Mouse (Mus musculus) heart, embryonic 16.5 days (tissue): ENCODE results near the gene Ormdl1. TPM values are rescaled to one million over a fixed set of nuclear protein-coding genes. Genes with fewer than 3 reads are reported as not detected.
"Not testable (repeated sequence)": the region's sequence is repeated elsewhere in the genome, so short reads cannot be mapped to it uniquely, and the experiment has no call there.

Experiments used
- ATAC-seq: fragments of 200-750 bp; cut with Nextera tagmentation; replicated peaks from 2 replicates; pipeline ENCODE4 v1.8.0; 2017; ENCODE audit warnings: moderate number of reproducible peaks; ENCODE audit not compliant: insufficient read depth, low FRiP score; ENCODE audit errors: extremely low read depth
- H3K27ac ChIP-seq: fragments of 300-500 bp; sonication (generic); 2 replicates; pipeline ENCODE4 v1.5.1; 2014; ENCODE audit warnings: mild to moderate bottlenecking, low read length, control low read depth, moderate library complexity
- H3K27me3 ChIP-seq: fragments of 300-500 bp; sonication (generic); 2 replicates; pipeline ENCODE4 v1.6.1; 2014; ENCODE audit warnings: low read length, mixed read lengths; ENCODE audit not compliant: control insufficient read depth, insufficient read depth
- H3K36me3 ChIP-seq: fragments of 300-500 bp; sonication (generic); 2 replicates; pipeline ENCODE4 v1.6.1; 2014; ENCODE audit not compliant: control insufficient read depth, insufficient read depth
- H3K4me1 ChIP-seq: fragments of 300-500 bp; sonication (generic); 2 replicates; pipeline ENCODE4 v1.6.1; 2014; ENCODE audit warnings: low read length, mixed read lengths; ENCODE audit not compliant: control insufficient read depth, insufficient read depth
- H3K4me2 ChIP-seq: fragments of 300-500 bp; sonication (generic); 2 replicates; pipeline ENCODE4 v1.6.1; 2014; ENCODE audit warnings: low read depth, mild to moderate bottlenecking, control low read depth, low read length
- H3K4me3 ChIP-seq: fragments of 300-500 bp; sonication (generic); 2 replicates; pipeline ENCODE4 v1.5.1; 2014; ENCODE audit warnings: mild to moderate bottlenecking, control low read depth, low read length
- H3K9ac ChIP-seq: fragments of 300-500 bp; sonication (generic); 2 replicates; pipeline ENCODE4 v1.6.1; 2014; ENCODE audit warnings: low read length, control low read depth
- H3K9me3 ChIP-seq: fragments of 300-500 bp; sonication (generic); replicated peaks from 2 replicates; pipeline ENCODE4 v1.6.1; 2016; ENCODE audit warnings: low read length; ENCODE audit not compliant: control insufficient read depth
- WGBS: fragments of 180-500 bp; shearing (Covaris S2); extraction: QIAGEN DNeasy Blood & Tissue Kit; methylation state at CpG from one replicate; pipeline ENCODE4 v1.1.7; 2014; 5-methylcytosine and 5-hydroxymethylcytosine counted together
- polyA plus RNA-seq: library from polyadenylated mRNA; unstranded; fragments of >200 nt; fragmentation: Nextera tagmentation; extraction: Ambion mirVana; gene quantifications from 2 replicates; pipeline ENCODE4 v1.2.1, GENCODE M21; 2015

Gene Ormdl1
- 28.6 and 31.2 TPM in 2 replicates for polyA plus RNA-seq

DNA sequence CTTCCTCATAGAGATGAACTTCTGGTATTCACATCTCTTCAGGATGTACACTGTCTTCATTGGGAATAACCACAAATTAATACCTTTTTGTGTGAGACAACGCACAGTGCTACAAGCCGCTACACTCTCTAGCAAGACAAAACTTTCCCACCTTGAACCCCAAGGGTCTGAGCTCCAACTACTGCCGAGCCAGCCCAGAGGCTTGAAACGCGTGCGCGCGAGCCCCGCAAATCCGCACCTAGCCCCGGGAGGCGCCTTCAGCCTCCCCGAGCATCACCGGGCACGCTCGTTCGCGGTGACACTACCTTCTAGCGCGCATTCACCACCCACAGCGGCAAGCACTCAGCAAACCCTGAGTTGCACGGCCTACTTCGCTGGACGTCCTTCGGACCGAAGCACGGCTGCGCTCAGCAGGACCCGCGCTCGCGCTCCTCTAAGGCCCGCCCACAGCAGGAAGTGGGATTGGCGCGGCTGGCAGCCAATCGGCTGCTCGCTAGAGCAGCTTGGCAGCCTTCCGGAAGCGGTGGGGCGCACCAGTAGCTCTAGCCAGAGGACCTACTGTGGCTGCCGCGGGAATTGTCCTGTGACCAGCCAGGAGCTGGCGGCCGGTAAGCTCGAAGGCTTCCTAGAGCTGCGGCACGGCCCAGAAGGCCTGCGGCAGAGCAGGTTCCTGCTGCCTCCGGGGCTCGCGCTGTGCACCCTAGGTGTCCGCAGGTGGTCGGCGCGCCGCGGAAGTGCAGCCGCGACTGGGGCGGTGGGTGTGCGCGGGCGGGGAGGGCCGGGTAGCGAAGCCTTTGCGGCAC is at the start of gene Ormdl1, which contains the start of the genes Pms1 and Gm28778:
TSS of gene Ormdl1 (plus strand) at position 515 of the 803 bp plus-strand sequence.
TSS of gene Pms1 (minus strand) at position 438 of the 803 bp plus-strand sequence.
TSS of gene Gm28778 (plus strand) at position 531 of the 803 bp plus-strand sequence.
- Histone ChIP-seq H3K9ac (peak within 1 kb of the TSS; percentile 95), H3K4me2 (peak within 1 kb of the TSS; percentile 85), H3K4me3 (peak within 1 kb of the TSS; percentile 96), H3K27ac (peak within 1 kb of the TSS; percentile 93), H3K27me3 (no peaks in the 10 kb centered on the region), H3K4me1 (peaks cover 4% of the 10 kb centered on the region; the same call in 1 of the 2 replicates), H3K9me3 (no peaks in the 10 kb centered on the region), H3K36me3 (peaks cover 2% of the 10 kb centered on the region; the same call in 1 of the 2 replicates)
- under 1% methylated on average over 65 of the region's 66 CpGs for WGBS
- peak; percentile 99 for ATAC-seq

DNA sequence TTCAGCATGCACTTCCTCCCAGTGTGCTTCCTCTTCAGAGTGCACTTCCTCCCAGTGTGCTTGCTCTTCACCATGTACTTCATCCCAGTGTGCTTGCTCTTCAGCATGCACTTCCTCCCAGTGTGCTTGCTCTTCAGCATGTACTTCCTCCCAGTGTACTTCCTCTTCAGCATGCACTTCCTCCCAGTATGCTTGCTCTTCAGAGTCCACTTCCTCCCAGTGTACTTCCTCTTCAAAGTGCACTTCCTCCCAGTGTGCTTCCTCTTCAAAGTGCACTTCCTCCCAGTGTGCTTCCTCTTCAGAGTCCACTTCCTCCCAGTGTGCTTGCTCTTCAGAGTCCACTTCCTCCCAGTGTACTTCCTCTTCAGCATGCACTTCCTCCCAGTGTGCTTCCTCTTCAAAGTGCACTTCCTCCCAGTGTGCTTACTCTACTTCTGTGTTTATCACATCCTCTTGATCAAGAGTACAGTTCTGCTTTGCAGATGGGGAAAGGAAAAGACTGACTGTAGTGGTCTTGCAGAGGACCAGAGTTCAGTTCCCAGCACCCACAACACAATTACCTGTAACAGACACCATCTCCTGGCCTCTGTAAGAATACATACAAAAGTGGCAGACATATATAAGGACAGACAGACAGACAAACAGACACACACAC is 31.8 kb upstream of the Ormdl1 start:
- not testable (repeated sequence) for H3K36me3 ChIP-seq, H3K4me2 ChIP-seq, ATAC-seq, H3K4me1 ChIP-seq, H3K27me3 ChIP-seq, H3K9ac ChIP-seq, H3K4me3 ChIP-seq, H3K9me3 ChIP-seq, H3K27ac ChIP-seq

DNA sequence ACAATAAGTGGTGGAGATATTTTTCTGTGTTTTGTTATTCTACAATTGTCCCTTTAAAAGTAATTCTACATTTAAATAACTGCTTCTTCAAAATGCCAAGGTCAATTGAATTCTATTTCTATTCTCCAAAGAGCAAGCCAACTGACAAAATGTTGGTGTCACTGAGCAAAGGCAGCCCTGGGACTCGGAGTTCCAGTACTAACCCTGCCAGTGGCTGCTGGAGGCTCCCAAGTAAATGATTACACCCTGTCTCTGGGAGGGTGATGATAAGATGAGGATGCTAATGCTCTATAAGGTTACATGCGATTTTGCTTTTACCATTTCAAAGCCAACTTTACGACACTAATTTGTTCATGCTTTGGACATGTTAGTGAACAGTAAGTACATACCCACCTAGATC is 27.0 kb upstream of the Ormdl1 start:
- Histone ChIP-seq H3K27me3 (no peaks in the 10 kb centered on the region), H3K36me3 (peaks cover 5% of the 10 kb centered on the region; the same call in 1 of the 2 replicates), H3K9me3 (0 out of 2 replicates have a peak, but pooled peaks cover under 1% of the 10 kb centered on the region), H3K4me3 (no peak overlapping the region), H3K9ac (no peak overlapping the region), H3K4me1 (no peaks in the 10 kb centered on the region), H3K27ac (no peak overlapping the region), H3K4me2 (no peak overlapping the region)
- ATAC-seq = no peak
- WGBS = 57% methylated on average over 3 of the region's 3 CpGs

DNA sequence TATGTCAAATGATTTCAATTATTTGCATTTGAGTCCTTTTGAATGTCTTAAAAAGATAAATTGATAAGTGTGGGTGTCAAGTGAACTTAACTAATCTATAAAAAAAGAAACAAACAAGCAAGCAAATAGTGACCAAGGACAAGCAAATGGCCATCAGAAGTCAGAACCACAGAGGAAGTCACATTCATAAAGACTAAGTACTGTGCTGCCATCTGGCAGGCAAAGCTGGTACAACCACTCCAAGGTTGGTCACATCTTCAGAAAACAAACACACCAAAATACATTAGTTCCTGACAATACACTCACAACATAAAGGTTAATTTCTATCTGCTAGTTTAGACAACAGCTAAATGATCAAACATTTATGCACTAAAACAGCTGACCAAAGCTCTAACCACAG is 24.2 kb upstream of the Ormdl1 start:
- Histone ChIP-seq H3K4me2 (no peak overlapping the region), H3K36me3 (peaks cover 4% of the 10 kb centered on the region; the same call in 1 of the 2 replicates)
- ATAC-seq = no peak

DNA sequence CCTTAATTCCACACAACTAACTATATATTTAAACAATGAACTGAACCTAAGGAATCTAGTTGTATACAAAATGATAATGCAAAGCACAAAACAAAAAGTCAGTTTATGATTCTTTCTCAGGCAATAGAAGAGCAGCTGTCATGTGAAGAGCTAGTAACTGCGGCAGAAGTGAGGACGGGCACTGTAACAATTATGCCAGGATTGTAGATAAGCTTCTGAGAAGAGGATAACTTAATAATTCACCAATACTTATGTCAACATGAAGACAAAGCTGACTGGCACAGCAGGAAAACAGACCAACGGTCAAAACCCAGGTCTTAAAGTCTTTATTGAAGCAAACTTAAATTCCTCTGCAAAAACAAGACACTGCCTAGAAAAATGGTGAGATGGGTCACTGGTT is 5.7 kb upstream of the Ormdl1 start:
- ATAC-seq = no peak

More for the DNA sequence above, 24.2 kb upstream of the Ormdl1 start:
- no peak overlapping the region for H3K4me3 ChIP-seq
- no peaks in the 10 kb centered on the region for H3K9me3 ChIP-seq
- no peaks in the 10 kb centered on the region for H3K4me1 ChIP-seq
- H3K9ac ChIP-seq = no peak overlapping the region
- no peak overlapping the region for H3K27ac ChIP-seq
- no peaks in the 10 kb centered on the region for H3K27me3 ChIP-seq

DNA sequence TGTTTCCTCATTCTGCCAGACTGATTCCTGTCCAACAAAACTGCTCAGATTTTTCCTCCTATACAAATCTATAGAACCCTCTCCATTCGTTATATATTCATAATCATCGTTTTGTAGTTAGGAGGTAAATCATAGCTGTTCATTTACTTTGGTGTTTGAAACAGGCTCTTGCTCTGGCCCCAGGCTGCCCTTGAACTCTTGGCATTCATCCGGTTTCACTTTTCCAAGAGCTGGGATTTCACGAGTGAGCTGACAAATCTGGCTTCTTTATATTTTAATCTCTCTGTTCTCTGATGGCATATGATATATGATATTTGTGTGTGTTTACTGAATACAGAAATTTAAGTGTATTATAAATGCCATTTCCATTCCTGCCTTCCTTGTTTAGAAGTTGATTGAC is 3.6 kb downstream of the Ormdl1 start:
- Histone ChIP-seq H3K4me1 (peaks cover 4% of the 10 kb centered on the region; the same call in 1 of the 2 replicates), H3K9ac (no peak overlapping the region), H3K4me3 (no peak overlapping the region), H3K9me3 (no peaks in the 10 kb centered on the region), H3K4me2 (no peak overlapping the region), H3K27me3 (no peaks in the 10 kb centered on the region), H3K27ac (no peak overlapping the region), H3K36me3 (peaks cover 3% of the 10 kb centered on the region; the same call in 1 of the 2 replicates)
- ATAC-seq = no peak
- WGBS = 77% methylated on average over 4 of the region's 4 CpGs

More for the DNA sequence above, 5.7 kb upstream of the Ormdl1 start:
- H3K4me1 ChIP-seq = no peaks in the 10 kb centered on the region
- H3K4me3 ChIP-seq = no peak overlapping the region
- no peaks in the 10 kb centered on the region for H3K27me3 ChIP-seq
- no peak overlapping the region for H3K9ac ChIP-seq
- WGBS = 50% methylated on average over 3 of the region's 3 CpGs
- no peaks in the 10 kb centered on the region for H3K9me3 ChIP-seq
- H3K36me3 ChIP-seq = 0 out of 2 replicates have a peak, but pooled peaks cover 2% of the 10 kb centered on the region
- H3K4me2 ChIP-seq = no peak overlapping the region
- no peak overlapping the region for H3K27ac ChIP-seq

DNA sequence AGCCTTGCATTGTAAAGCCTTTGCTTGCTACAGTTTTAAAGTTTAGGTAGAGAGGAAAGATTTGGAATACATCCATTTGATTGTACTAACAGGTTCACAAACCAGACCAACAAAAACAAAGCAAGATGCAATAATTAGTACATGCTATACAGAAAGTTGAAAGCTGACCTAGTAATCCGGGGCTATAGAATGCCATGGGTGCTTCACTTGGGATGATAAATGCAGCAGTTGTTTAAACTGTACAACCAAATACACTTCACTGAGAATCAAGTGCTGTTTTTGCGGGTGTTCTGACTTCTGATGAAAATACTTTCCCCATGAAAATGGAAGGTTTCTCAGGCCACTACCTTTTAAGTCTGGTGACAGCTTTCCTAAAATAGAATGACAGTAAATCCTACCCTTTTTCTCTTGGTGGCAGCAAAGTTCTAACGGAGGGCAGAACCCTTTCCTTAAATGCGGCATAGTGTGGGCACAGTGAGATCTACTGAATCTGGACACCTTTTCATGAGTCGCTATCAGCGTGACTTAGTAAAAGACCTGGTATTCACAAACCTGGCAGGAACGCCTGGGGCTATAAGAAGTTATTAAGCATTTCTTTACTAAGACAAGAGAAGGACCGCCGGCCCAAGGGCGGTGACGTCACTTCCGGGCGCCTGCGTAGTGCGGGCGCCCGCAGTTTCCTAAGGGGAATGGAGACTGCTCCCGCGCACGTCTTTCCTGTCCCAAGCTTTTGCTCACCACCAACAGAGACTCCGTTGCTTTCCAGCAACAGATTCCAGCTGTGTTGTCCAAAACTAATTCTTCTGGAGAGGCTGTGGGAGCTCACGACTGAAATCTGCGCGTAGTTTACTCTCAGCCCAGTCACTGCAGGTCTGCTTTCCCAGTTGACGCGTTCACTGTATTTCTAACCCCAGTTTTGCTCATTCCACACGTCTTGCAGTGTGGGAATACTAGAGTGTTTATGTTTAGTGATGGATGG is 16.4 kb downstream of the Ormdl1 start, which contains the start of gene Osgepl1:
TSS of gene Osgepl1 (plus strand) at position 636 of the 979 bp plus-strand sequence.
- peak; percentile 93 for ATAC-seq
- WGBS = 2% methylated on average over 27 of the region's 27 CpGs
- Histone ChIP-seq H3K36me3 (peaks cover 5% of the 10 kb centered on the region; the same call in 1 of the 2 replicates), H3K4me3 (peak within 1 kb of the TSS; percentile 83), H3K9me3 (no peaks in the 10 kb centered on the region), H3K4me2 (peak within 1 kb of the TSS; percentile 81), H3K9ac (peak within 1 kb of the TSS; percentile 88), H3K4me1 (0 out of 2 replicates have a peak, but pooled peaks cover 4% of the 10 kb centered on the region), H3K27me3 (no peaks in the 10 kb centered on the region), H3K27ac (peak within 1 kb of the TSS; percentile 86)

DNA sequence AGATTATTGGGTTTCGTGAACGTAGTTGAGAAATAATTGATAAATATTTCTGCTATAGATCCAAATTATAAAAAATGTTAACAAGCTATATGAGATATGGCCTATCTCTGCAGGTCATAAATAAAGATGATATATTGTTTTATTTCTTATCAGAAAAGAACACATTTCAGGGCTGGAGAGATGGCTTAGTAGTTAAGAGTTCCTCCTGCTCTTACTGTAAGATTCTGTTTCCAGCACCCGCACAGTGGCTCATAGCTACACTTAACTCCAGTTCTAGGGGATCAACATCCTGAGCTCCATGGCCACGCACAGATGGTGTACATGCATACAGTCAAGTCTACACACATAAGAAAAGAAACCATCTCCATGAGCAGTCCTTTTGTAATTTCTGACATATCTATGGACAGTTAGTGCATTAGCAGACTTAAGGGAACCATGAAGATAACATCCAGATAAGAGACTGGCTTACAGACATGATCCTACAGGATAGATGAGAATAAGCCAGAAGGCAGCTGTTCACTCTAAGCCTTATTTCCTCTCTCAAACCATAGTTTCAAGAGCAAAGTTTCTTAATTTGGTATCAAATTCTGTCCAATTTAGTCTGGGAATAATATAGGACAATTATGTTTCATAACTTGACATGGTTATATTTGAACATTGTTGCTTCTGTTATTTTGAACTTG is 24.9 kb downstream of the Ormdl1 start:
- 96% methylated on average over 4 of the region's 4 CpGs for WGBS
- Histone ChIP-seq H3K9ac (no peak overlapping the region), H3K4me3 (no peak overlapping the region), H3K9me3 (no peaks in the 10 kb centered on the region), H3K4me1 (no peaks in the 10 kb centered on the region), H3K27me3 (no peaks in the 10 kb centered on the region), H3K36me3 (peaks cover 24% of the 10 kb centered on the region), H3K27ac (no peak overlapping the region), H3K4me2 (no peak overlapping the region)
- no peak for ATAC-seq
